Mouse (Mus musculus) stomach, postnatal 0 days (tissue): ENCODE results near the gene Ankrd44. TPM values are rescaled to one million over a fixed set of nuclear protein-coding genes. Genes with fewer than 3 reads are reported as not detected.

Source experiments
- ATAC-seq: fragments of 200-750 bp; cut with Nextera tagmentation; 2 replicates; pipeline ENCODE4 v1.8.0; 2017; ENCODE audit not compliant: low FRiP score, low TSS enrichment
- DNase-seq: peaks from one replicate; pipeline ENCODE4 v3.0.0-alpha.2; 2016; ENCODE audit warnings: low spot score
- H3K27ac ChIP-seq: fragments of 300-500 bp; sonication (generic); replicated peaks from 2 replicates; pipeline ENCODE4 v1.5.1; 2014; ENCODE audit warnings: mild to moderate bottlenecking, control low read depth
- H3K27me3 ChIP-seq: fragments of 300-500 bp; sonication (generic); 2 replicates; pipeline ENCODE4 v1.6.1; 2014; ENCODE audit warnings: low read length; ENCODE audit not compliant: control insufficient read depth, insufficient read depth
- H3K36me3 ChIP-seq: fragments of 300-500 bp; sonication (generic); 2 replicates; pipeline ENCODE4 v1.6.1; 2014; ENCODE audit warnings: low read length, mixed read lengths; ENCODE audit not compliant: control insufficient read depth, insufficient read depth
- H3K4me1 ChIP-seq: fragments of 300-500 bp; sonication (generic); replicated peaks from 2 replicates; pipeline ENCODE4 v1.6.1; 2014; ENCODE audit warnings: antibody characterized with exemption; ENCODE audit not compliant: control insufficient read depth, insufficient read depth
- H3K4me2 ChIP-seq: fragments of 300-500 bp; sonication (generic); replicated peaks from 2 replicates; pipeline ENCODE4 v1.6.1; 2014; ENCODE audit warnings: low read depth, mild to moderate bottlenecking, control low read depth, moderate library complexity
- H3K4me3 ChIP-seq: fragments of 300-500 bp; sonication (generic); 2 replicates; pipeline ENCODE4 v1.5.1; 2014; ENCODE audit warnings: low read depth, low read length, control low read depth
- H3K9ac ChIP-seq: fragments of 300-500 bp; sonication (generic); 2 replicates; pipeline ENCODE4 v1.6.1; 2014; ENCODE audit warnings: mild to moderate bottlenecking, low read length, control low read depth, mixed read lengths
- H3K9me3 ChIP-seq: fragments of 300-500 bp; sonication (generic); 2 replicates; pipeline ENCODE4 v1.6.1; 2016; ENCODE audit warnings: low read length; ENCODE audit not compliant: control insufficient read depth
- CTCF ChIP-seq: IDR thresholded peaks from 2 replicates; pipeline ENCODE4 v1.5.1; 2016; ENCODE audit warnings: antibody characterized with exemption, low read depth, mild to moderate bottlenecking, moderate library complexity
- EP300 ChIP-seq: optimal IDR thresholded peaks from 2 replicates; pipeline ENCODE3; 2016; ENCODE audit warnings: antibody characterized with exemption
- WGBS: fragments of 180-500 bp; shearing (Covaris S2); extraction: QIAGEN DNeasy Blood & Tissue Kit; methylation state at CpG from one replicate; pipeline ENCODE4 v1.1.7; 2014; 5-methylcytosine and 5-hydroxymethylcytosine counted together
- polyA plus RNA-seq: library from polyadenylated mRNA; unstranded; fragments of >200 nt; fragmentation: Nextera tagmentation; extraction: Ambion mirVana; gene quantifications from 2 replicates; pipeline ENCODE4 v1.2.1, GENCODE M21; 2015

Gene Ankrd44
- polyA plus RNA-seq, 1 experiment from 2014 or later = 7.8 TPM

DNA sequence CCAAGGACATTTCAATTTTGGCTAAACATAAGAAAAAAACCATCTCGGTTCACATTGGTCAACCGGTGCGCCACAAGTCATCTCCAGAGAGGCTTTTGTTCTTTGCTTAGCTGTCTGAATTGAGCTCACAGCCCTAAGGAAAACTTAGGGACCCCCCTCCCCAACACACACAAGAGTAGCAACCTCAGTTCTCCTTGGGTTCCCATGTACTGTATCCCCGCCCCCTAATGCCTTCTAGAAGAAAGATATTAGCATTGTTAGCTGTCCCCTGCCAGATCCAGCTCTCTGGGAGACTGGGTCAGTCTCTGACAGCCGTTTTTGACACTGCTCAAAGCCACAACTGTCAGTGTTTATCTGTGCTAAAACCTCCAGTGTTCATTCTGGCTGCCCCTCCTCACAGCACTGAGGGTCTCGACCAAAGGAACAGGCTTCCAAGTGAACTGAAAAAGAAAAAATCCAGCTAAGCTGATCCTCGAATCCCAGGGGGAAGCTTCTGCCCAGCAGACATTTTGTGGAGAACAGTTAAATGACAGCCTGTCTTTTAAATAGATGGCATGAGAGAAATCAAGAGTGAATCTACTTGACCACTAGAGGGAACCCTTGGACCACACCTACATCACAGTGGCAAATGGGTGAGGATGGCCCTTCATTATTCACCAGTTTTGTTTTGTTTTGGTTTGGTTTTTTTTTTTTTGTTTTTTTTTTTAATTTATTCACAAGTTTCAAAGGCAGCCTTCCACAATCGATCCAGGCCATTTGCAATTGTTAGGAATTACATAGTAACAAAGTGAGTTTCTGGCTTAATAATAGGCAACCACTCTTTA is 260.4 kb downstream of the Ankrd44 start:
- TF ChIP-seq CTCF (peak; percentile 90), EP300 (no peak)

GRCm38 (mm10) chr1:54665095-54665494 is 261.1 kb downstream of the Ankrd44 start:
- ATAC-seq (no peak), DNase-seq (no peak)
- no peak for TF ChIP-seq CTCF
- no peak for TF ChIP-seq EP300
- WGBS = 81% methylated on average over 4 of the region's 4 CpGs
- Histone ChIP-seq H3K4me3 (no peak overlapping the region), H3K9ac (no peak overlapping the region), H3K27me3 (no peaks in the 10 kb centered on the region), H3K36me3 (no peaks in the 10 kb centered on the region), H3K27ac (no peak overlapping the region), H3K4me2 (no peak overlapping the region), H3K4me1 (no peaks in the 10 kb centered on the region), H3K9me3 (no peaks in the 10 kb centered on the region)

More for the DNA sequence above, 260.4 kb downstream of the Ankrd44 start:
- H3K4me1 ChIP-seq = no peaks in the 10 kb centered on the region
- no peak overlapping the region for H3K4me3 ChIP-seq
- H3K9ac ChIP-seq = no peak overlapping the region
- no peak for ATAC-seq
- 64% methylated on average over 8 of the region's 8 CpGs for WGBS
- no peak overlapping the region for H3K4me2 ChIP-seq
- no peaks in the 10 kb centered on the region for H3K27me3 ChIP-seq
- no peaks in the 10 kb centered on the region for H3K9me3 ChIP-seq
- peak; percentile 23 for DNase-seq
- H3K27ac ChIP-seq = no peak overlapping the region
- no peaks in the 10 kb centered on the region for H3K36me3 ChIP-seq

DNA sequence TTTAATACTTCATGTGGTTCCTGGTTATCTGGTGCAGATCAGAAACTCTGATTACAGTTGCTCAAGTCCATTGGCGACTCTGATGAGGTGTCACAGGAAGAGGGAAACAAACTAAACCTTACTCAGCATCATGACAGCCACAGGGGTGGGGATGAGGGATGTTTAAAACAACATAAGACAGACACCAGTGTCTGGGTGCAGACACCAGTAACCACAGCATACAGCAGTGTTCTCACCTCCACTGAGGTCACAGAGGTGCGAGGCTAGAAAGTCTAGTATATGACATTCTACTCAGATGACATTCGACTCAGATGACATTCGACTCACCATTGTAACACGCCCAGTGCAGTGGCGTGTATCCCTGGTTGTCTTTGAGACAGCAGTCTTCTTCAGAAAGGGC is 265.5 kb downstream of the Ankrd44 start:
- no peak overlapping the region for H3K9ac ChIP-seq
- H3K9me3 ChIP-seq = no peaks in the 10 kb centered on the region
- H3K36me3 ChIP-seq = no peaks in the 10 kb centered on the region
- H3K4me3 ChIP-seq = no peak overlapping the region
- no peaks in the 10 kb centered on the region for H3K27me3 ChIP-seq
- ATAC-seq = no peak
- no peaks in the 10 kb centered on the region for H3K4me1 ChIP-seq
- TF ChIP-seq CTCF (no peak), EP300 (no peak)
- DNase-seq = no peak
- WGBS = 84% methylated on average over 6 of the region's 6 CpGs
- no peak overlapping the region for H3K27ac ChIP-seq
- no peak overlapping the region for H3K4me2 ChIP-seq

- peak; percentile 23 for DNase-seq
- Histone ChIP-seq H3K9ac (no peak overlapping the region), H3K9me3 (no peaks in the 10 kb centered on the region), H3K4me1 (no peaks in the 10 kb centered on the region), H3K4me2 (no peak overlapping the region), H3K27ac (no peak overlapping the region), H3K4me3 (no peak overlapping the region), H3K27me3 (no peaks in the 10 kb centered on the region), H3K36me3 (no peaks in the 10 kb centered on the region)
- WGBS = 61% methylated on average over 4 of the region's 4 CpGs
- TF ChIP-seq CTCF (no peak), EP300 (no peak)
- ATAC-seq = peak; percentile 84
These were observed 267.6 kb downstream of the Ankrd44 start for GRCm38 (mm10) chr1:54658558-54658957.

- TF ChIP-seq CTCF (no peak), EP300 (no peak)
- Histone ChIP-seq H3K36me3 (no peaks in the 10 kb centered on the region), H3K27ac (no peak overlapping the region), H3K27me3 (no peaks in the 10 kb centered on the region), H3K9me3 (no peaks in the 10 kb centered on the region), H3K4me3 (no peak overlapping the region), H3K4me1 (no peaks in the 10 kb centered on the region), H3K4me2 (no peak overlapping the region), H3K9ac (no peak overlapping the region)
- no peak for DNase-seq
- 80% methylated on average over 5 of the region's 5 CpGs for WGBS
- no peak for ATAC-seq
These were observed 277.9 kb downstream of the Ankrd44 start for GRCm38 (mm10) chr1:54648237-54648636.

- Histone ChIP-seq H3K4me1 (no peaks in the 10 kb centered on the region), H3K36me3 (no peaks in the 10 kb centered on the region), H3K9ac (no peak overlapping the region), H3K27ac (no peak overlapping the region), H3K27me3 (no peaks in the 10 kb centered on the region), H3K4me3 (no peak overlapping the region), H3K9me3 (no peaks in the 10 kb centered on the region), H3K4me2 (no peak overlapping the region)
- DNase-seq (no peak), ATAC-seq (no peak)
- WGBS = 37% methylated on average over 3 of the region's 3 CpGs
- TF ChIP-seq EP300 (no peak), CTCF (no peak)
These were observed 278.8 kb downstream of the Ankrd44 start for GRCm38 (mm10) chr1:54647335-54647745.
